Mouse (Mus musculus) bone marrow, adult 2 months (tissue): Measurements from ENCODE around the gene Gm28036.

Source experiments
- CTCF ChIP-seq: fragments of 200-500 bp; IDR thresholded peaks from 2 replicates; pipeline ENCODE4 v1.5.1; 2011; ENCODE audit warnings: low read length, control low read depth; ENCODE audit not compliant: control insufficient read depth, insufficient read depth
- POLR2A ChIP-seq: fragments of 200-500 bp; IDR thresholded peaks from 2 replicates; pipeline ENCODE4 v1.6.1; 2011; ENCODE audit warnings: low read depth, mild to moderate bottlenecking, control low read depth, low read length, borderline replicate concordance; ENCODE audit not compliant: control insufficient read depth

DNA sequence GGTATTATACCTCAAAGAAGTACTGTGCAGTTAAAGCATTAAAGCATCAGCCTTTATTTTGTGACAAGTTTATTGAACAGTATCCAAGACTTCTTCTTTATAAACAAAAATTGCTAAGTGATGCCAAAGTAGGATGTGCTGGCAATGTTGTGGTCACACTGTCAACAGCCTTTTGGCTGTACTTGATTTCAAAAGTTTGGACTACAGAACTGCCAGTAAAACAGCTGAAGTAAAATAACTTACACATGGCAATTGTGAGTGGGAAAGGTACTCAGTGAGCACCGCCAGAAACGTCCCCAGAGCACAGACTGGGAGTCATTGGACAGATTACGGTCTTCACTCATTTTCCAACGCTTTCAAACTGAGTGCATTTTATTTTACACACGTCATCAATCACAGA lies 35.0 kb downstream of the Gm28036 start:
- TF ChIP-seq CTCF (no peak), POLR2A (no peak)
